Mouse (Mus musculus) gastrocnemius, postnatal 25 days (tissue): ENCODE measurements around the gene Rpusd2. TPM values are rescaled to one million over a fixed set of nuclear protein-coding genes. Genes with fewer than 3 reads are reported as not detected.

Source experiments
- DNase-seq: peaks from one replicate; pipeline ENCODE4 v3.0.0; 2022
- total RNA-seq, 2 experiments: library from RNA; stranded (reverse); gene quantifications; 1 replicate in 1 of 2; 2 replicates in 1 of 2; pipeline ENCODE4 v1.2.3; 2021

The Rpusd2 gene
- total RNA-seq, 2 experiments from 2014 or later = 2.4 to 2.5 TPM

DNA sequence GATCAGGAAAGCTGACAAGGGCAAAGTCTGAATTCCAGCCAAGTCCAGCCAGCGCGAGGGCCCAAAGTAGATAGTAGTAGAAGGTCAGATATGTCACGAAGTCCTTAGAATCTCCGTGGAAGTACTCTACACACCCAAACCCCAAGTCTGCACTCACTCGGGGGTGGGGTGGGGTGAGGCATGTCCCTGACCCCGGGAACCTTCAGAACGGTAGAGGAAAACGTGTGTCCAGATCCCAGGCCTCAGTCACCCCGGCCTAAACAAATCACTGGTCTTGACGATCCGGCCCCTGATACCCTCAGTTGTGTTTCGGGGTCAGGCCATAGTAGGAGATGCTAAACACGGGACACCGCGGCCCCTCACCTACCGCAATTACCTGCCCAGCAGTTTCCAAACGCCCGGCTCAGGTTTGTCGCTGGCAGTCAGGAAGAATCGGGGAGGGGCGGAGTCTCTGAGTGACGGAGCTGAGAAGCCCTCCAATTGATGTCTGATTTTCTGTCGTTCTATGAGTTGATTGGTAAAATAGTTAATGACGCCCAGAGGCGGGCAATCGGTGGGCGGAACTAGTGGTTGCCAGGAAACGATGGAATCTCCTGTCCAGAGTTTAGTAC, 5.5 kb upstream of the Rpusd2 start, which contains the start of gene Ccdc32:
Ccdc32 (minus strand) TSS at position 453 of the 611 bp plus-strand sequence.
- DNase-seq = peak; percentile 89

- no peak for DNase-seq
Observed at GRCm38 (mm10) chr2:119032191-119032590, 2.4 kb upstream of the Rpusd2 start.

- no peak for DNase-seq
Observed at GRCm38 (mm10) chr2:119035397-119035745, 781 bp downstream of the Rpusd2 start.

GRCm38 (mm10) chr2:119040882-119041281, 6.3 kb downstream of the Rpusd2 start:
- no peak for DNase-seq

GRCm38 (mm10) chr2:119045163-119045562, 10.6 kb downstream of the Rpusd2 start:
- DNase-seq = no peak

GRCm38 (mm10) chr2:119046649-119047611, 12.3 kb downstream of the Rpusd2 start, which contains the start of gene Knl1:
Knl1 (plus strand) TSS chr2:119047119.
- DNase-seq = peak; percentile 84

DNA sequence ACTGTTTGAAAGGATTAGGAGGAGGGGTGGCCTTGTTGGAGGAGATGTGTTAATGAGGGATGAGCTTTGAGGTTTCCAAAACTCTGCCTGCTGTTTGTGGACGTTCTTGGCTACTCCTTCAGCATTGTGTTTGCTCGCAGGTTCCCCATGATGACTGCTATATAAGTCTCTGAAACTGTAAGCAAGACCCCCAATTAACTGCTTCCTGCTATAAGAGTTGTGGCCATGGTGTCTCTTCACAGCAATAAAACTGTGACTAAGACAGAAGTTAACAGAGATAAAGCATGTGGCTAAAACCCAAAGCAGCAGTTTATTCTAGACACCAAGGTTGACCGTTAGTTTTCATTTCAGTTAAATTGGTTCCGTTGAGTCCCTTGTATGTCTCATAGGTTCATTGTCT, 13.3 kb downstream of the Rpusd2 start:
- DNase-seq = no peak

GRCm38 (mm10) chr2:119050132-119050650, 15.6 kb downstream of the Rpusd2 start:
- DNase-seq = no peak

DNA sequence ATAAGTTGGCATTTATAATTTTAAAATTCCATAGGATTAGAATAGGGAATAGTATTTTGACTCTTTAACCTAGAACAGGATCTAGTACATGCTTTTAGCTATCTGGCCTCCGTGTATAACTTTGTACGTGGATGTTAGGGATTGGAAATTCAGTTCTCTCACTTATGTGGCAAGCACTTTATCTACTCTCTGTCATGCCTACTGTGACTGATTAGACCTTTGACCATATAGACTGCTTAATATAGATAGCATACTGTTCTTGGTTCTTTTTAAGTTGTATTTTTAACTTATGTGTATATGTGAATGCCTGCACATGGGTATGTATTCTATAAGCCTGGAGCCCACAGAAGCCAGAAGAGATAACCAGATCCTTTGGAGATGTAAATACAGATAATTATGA, 25.5 kb downstream of the Rpusd2 start:
- DNase-seq = no peak

- no peak for DNase-seq
Observed at GRCm38 (mm10) chr2:119072397-119072796, 37.8 kb downstream of the Rpusd2 start.

- no peak for DNase-seq
Observed at GRCm38 (mm10) chr2:119086156-119086555, 51.6 kb downstream of the Rpusd2 start.

Other genes starting within 250 kb of the Rpusd2 start
- 1 to 10 TPM in 1 of 2 experiments, under 1 TPM in 1; 0.92 to 1.3 TPM for gene Knstrn, start 220.8 kb upstream of the Rpusd2 start, total RNA-seq
- gene Ivd, start 172.8 kb upstream of the Rpusd2 start, total RNA-seq = 100 to 1,000 TPM; 121 to 136 TPM
- 1 to 10 TPM; 4.2 TPM for gene Bahd1, start 134.4 kb upstream of the Rpusd2 start, total RNA-seq
- gene Chst14, start 108.3 kb upstream of the Rpusd2 start, total RNA-seq = 1 to 10 TPM; 2.8 TPM
- 1 to 10 TPM; 3.7 to 4.8 TPM for gene Ccdc32, start 5.4 kb upstream of the Rpusd2 start, total RNA-seq
- gene Knl1, start 12.3 kb downstream of the Rpusd2 start, total RNA-seq = under 1 TPM; 0.28 to 0.88 TPM
- 1 to 10 TPM in 1 of 2 experiments, under 1 TPM in 1; 0.78 to 1.2 TPM for gene Rad51, start 78.0 kb downstream of the Rpusd2 start, total RNA-seq
- gene Rmdn3, start 122.2 kb downstream of the Rpusd2 start, total RNA-seq = 1 to 10 TPM; 5.7 to 9.2 TPM
- not detected for gene Gchfr, start 133.0 kb downstream of the Rpusd2 start, total RNA-seq
- gene Gm14137, start 139.7 kb downstream of the Rpusd2 start, total RNA-seq = not detected
- 10 to 100 TPM; 10.5 to 11.7 TPM for gene Zfyve19, start 173.8 kb downstream of the Rpusd2 start, total RNA-seq
- 1 to 10 TPM; 6.4 to 7.1 TPM for gene Dnajc17, start 174.0 kb downstream of the Rpusd2 start, total RNA-seq
- not detected for gene Ppp1r14d, start 195.1 kb downstream of the Rpusd2 start, total RNA-seq
- gene Spint1, start 202.6 kb downstream of the Rpusd2 start, total RNA-seq = under 1 TPM in 1 of 2 experiments, not detected in 1; 0.10 TPM
- gene Rhov, start 236.5 kb downstream of the Rpusd2 start, total RNA-seq = not detected